11 mouse cellular contexts compared by ENCODE assay signal in the genomic region with DNA sequence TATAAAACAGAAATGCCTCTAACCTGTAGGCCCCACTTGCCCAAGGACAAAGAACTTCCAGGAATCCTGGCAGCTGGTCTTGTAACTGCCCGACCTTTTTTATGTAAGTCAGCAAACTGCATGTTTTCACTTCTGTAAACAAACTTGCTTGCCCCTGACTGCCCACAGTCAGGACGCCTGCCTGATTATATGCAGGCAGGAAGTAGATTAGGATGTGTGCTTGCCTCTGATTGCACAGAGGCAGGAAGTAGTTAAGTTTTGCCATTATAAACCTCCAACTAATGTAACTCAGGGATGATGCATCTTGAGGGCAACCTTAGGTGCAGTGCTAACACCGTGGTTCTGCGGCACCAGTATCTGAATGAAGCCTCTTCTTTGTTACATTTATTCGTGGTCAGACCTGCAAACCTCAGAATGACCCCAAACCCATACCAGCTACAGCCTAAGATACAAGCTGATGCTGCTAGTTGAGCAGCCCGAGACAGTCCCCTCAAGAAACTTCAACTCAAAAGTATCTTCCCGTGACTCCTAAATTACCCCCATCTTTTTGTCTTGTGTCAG.
DNase-seq lines count a peak whose midpoint lies in the region; ATAC-seq and TF ChIP-seq lines count a peak whose summit lies in the region.
"Had no signal": no experiment of that assay in that cellular context is flagged by ENCODE, and none has a peak within 500 bp of the region (broad histone marks: within the 10 kb centered on the region; RNA-seq: fewer than 3 reads in every experiment).

No protein-coding gene starts in this region.

- no peak for TF ChIP-seq CTCF in kidney, adult 2 months (conservative IDR thresholded peaks at IDR 0.05; ENCODE audit: insufficient read depth, insufficient read length, low read depth, low read length)

- ATAC-seq in megakaryocyte, adult 5-6 weeks (ENCODE audit: poor library complexity, severe bottlenecking), result peak; percentile 81
- ATAC-seq: forebrain, embryonic 16.5 days had no signal

- TF ChIP-seq POLR2A in kidney, adult 2 months (IDR thresholded peaks at IDR 0.05; ENCODE audit: low read depth, low read length), result no peak

- no peaks in the 10 kb centered on the region for H3K27me3 ChIP-seq in kidney, adult 2 months (replicated peaks; ENCODE audit: control insufficient read depth, insufficient read depth, low read length)

- H3K36me3 ChIP-seq in kidney, adult 2 months (ENCODE audit: control insufficient read depth, insufficient read depth, low read length), result no peaks in the 10 kb centered on the region
- H3K36me3 ChIP-seq: G1E had no signal

- WGBS in kidney, adult 2 months, result 57% methylated on average over 7 of the region's 7 CpGs

- peaks cover 4% of the 10 kb centered on the region; the same call in 1 of the 2 replicates for H3K4me1 ChIP-seq in kidney, adult 2 months (ENCODE audit: control insufficient read depth, insufficient read depth, low read length)

- DNase-seq in kidney, adult 2 months, result peak; percentile 34
- DNase-seq in kidney, adult 11 months, result no peak
- DNase-seq in NIH3T3 (ENCODE audit: low read depth) (peak; percentile 22), liver (peak; percentile 14)
- no peak for DNase-seq in left cerebral cortex, adult 18-20 months (ENCODE audit: low spot score in 2 of 2)
- no peak for DNase-seq in right cerebral cortex, postnatal 14 days
- no peak for DNase-seq in retina, embryonic 14.5 days (ENCODE audit: low spot score)
- DNase-seq: thymus, adult 2 months had no signal

- no peak overlapping the region for H3K4me3 ChIP-seq in kidney, adult 2 months (ENCODE audit: insufficient read depth, low read depth, low read length)

- no peak overlapping the region; the same call in 1 of the 2 replicates for H3K27ac ChIP-seq in kidney, adult 2 months (ENCODE audit: insufficient read depth, low read depth, low read length)

Comparison
In these comparisons a context has a peak if more than half of its experiments do, and no peak if none do; other contexts are left out.
1. DNase-seq: peak in kidney, adult 2 months (single experiment), NIH3T3 (single experiment) and liver (single experiment); none in kidney, adult 11 months (single experiment), left cerebral cortex, adult 18-20 months (0 of 2), right cerebral cortex, postnatal 14 days (single experiment) and retina, embryonic 14.5 days (single experiment).